Mouse (Mus musculus) heart, embryonic 16.5 days (tissue): ENCODE measurements around the gene Sorbs2. TPM values are rescaled to one million over a fixed set of nuclear protein-coding genes. Genes with fewer than 3 reads are reported as not detected.

Experiments used
- ATAC-seq: fragments of 200-750 bp; cut with Nextera tagmentation; replicated peaks from 2 replicates; pipeline ENCODE4 v1.8.0; 2017; ENCODE audit warnings: moderate number of reproducible peaks; ENCODE audit not compliant: insufficient read depth, low FRiP score; ENCODE audit errors: extremely low read depth
- H3K27ac ChIP-seq: fragments of 300-500 bp; sonication (generic); 2 replicates; pipeline ENCODE4 v1.5.1; 2014; ENCODE audit warnings: mild to moderate bottlenecking, low read length, control low read depth, moderate library complexity
- H3K27me3 ChIP-seq: fragments of 300-500 bp; sonication (generic); 2 replicates; pipeline ENCODE4 v1.6.1; 2014; ENCODE audit warnings: low read length, mixed read lengths; ENCODE audit not compliant: control insufficient read depth, insufficient read depth
- H3K36me3 ChIP-seq: fragments of 300-500 bp; sonication (generic); 2 replicates; pipeline ENCODE4 v1.6.1; 2014; ENCODE audit not compliant: control insufficient read depth, insufficient read depth
- H3K4me1 ChIP-seq: fragments of 300-500 bp; sonication (generic); 2 replicates; pipeline ENCODE4 v1.6.1; 2014; ENCODE audit warnings: low read length, mixed read lengths; ENCODE audit not compliant: control insufficient read depth, insufficient read depth
- H3K4me2 ChIP-seq: fragments of 300-500 bp; sonication (generic); 2 replicates; pipeline ENCODE4 v1.6.1; 2014; ENCODE audit warnings: low read depth, mild to moderate bottlenecking, control low read depth, low read length
- H3K4me3 ChIP-seq: fragments of 300-500 bp; sonication (generic); 2 replicates; pipeline ENCODE4 v1.5.1; 2014; ENCODE audit warnings: mild to moderate bottlenecking, control low read depth, low read length
- H3K9ac ChIP-seq: fragments of 300-500 bp; sonication (generic); 2 replicates; pipeline ENCODE4 v1.6.1; 2014; ENCODE audit warnings: low read length, control low read depth
- H3K9me3 ChIP-seq: fragments of 300-500 bp; sonication (generic); replicated peaks from 2 replicates; pipeline ENCODE4 v1.6.1; 2016; ENCODE audit warnings: low read length; ENCODE audit not compliant: control insufficient read depth
- WGBS: fragments of 180-500 bp; shearing (Covaris S2); extraction: QIAGEN DNeasy Blood & Tissue Kit; methylation state at CpG from one replicate; pipeline ENCODE4 v1.1.7; 2014; 5-methylcytosine and 5-hydroxymethylcytosine counted together
- polyA plus RNA-seq: library from polyadenylated mRNA; unstranded; fragments of >200 nt; fragmentation: Nextera tagmentation; extraction: Ambion mirVana; gene quantifications from 2 replicates; pipeline ENCODE4 v1.2.1, GENCODE M21; 2015

The Sorbs2 gene
- polyA plus RNA-seq, 1 experiment from 2014 or later: 316 TPM

GRCm38 (mm10) chr8:45605419-45605818 is 97.8 kb downstream of the Sorbs2 start:
- no peak for ATAC-seq

GRCm38 (mm10) chr8:45607012-45607411 is 99.4 kb downstream of the Sorbs2 start:
- H3K9me3 ChIP-seq: no peaks in the 10 kb centered on the region
- 22% methylated on average over 6 of the region's 6 CpGs for WGBS
- H3K27me3 ChIP-seq: no peaks in the 10 kb centered on the region
- no peak overlapping the region for H3K4me2 ChIP-seq
- H3K4me3 ChIP-seq: no peak overlapping the region
- H3K4me1 ChIP-seq: peaks cover 15% of the 10 kb centered on the region
- no peak overlapping the region for H3K9ac ChIP-seq
- peak overlapping the region; percentile 78 for H3K27ac ChIP-seq
- ATAC-seq: peak; percentile 83
- no peaks in the 10 kb centered on the region for H3K36me3 ChIP-seq

More at GRCm38 (mm10) chr8:45605419-45605818, 97.8 kb downstream of the Sorbs2 start:
- 85% methylated on average over 1 of the region's 1 CpGs for WGBS
- Histone ChIP-seq H3K4me1 (peaks cover 16% of the 10 kb centered on the region), H3K27me3 (no peaks in the 10 kb centered on the region), H3K27ac (no peak overlapping the region), H3K9ac (no peak overlapping the region), H3K9me3 (no peaks in the 10 kb centered on the region), H3K4me2 (no peak overlapping the region), H3K4me3 (no peak overlapping the region), H3K36me3 (no peaks in the 10 kb centered on the region)

GRCm38 (mm10) chr8:45608413-45608812 is 100.8 kb downstream of the Sorbs2 start:
- H3K9me3 ChIP-seq: no peaks in the 10 kb centered on the region
- H3K4me2 ChIP-seq: no peak overlapping the region
- H3K27ac ChIP-seq: no peak overlapping the region
- H3K36me3 ChIP-seq: no peaks in the 10 kb centered on the region
- H3K4me3 ChIP-seq: no peak overlapping the region
- ATAC-seq: no peak
- peaks cover 9% of the 10 kb centered on the region for H3K4me1 ChIP-seq
- H3K9ac ChIP-seq: no peak overlapping the region
- no peaks in the 10 kb centered on the region for H3K27me3 ChIP-seq
- WGBS: 86% methylated on average over 6 of the region's 6 CpGs

GRCm38 (mm10) chr8:45610426-45611215 is 103.0 kb downstream of the Sorbs2 start:
- Histone ChIP-seq H3K9ac (0 out of 2 replicates have a peak overlapping the region, but pooled peaks have one; percentile 30), H3K4me3 (no peak overlapping the region), H3K36me3 (no peaks in the 10 kb centered on the region), H3K9me3 (no peaks in the 10 kb centered on the region), H3K4me2 (peak overlapping the region; percentile 9; the same call in 1 of the 2 replicates), H3K4me1 (peaks cover 9% of the 10 kb centered on the region), H3K27me3 (no peaks in the 10 kb centered on the region), H3K27ac (peak overlapping the region; percentile 43)
- no peak for ATAC-seq
- WGBS: 20% methylated on average over 7 of the region's 7 CpGs

- WGBS: 58% methylated on average over 1 of the region's 1 CpGs
Measured at GRCm38 (mm10) chr8:45611320-45611719, 103.7 kb downstream of the Sorbs2 start.

GRCm38 (mm10) chr8:45614610-45615009 is 107.0 kb downstream of the Sorbs2 start:
- no peak overlapping the region for H3K9ac ChIP-seq
- no peaks in the 10 kb centered on the region for H3K36me3 ChIP-seq
- no peak overlapping the region for H3K4me3 ChIP-seq
- WGBS: 52% methylated on average over 5 of the region's 5 CpGs
- H3K27ac ChIP-seq: no peak overlapping the region
- H3K27me3 ChIP-seq: no peaks in the 10 kb centered on the region
- peaks cover 9% of the 10 kb centered on the region for H3K4me1 ChIP-seq
- no peak overlapping the region for H3K4me2 ChIP-seq
- no peak for ATAC-seq
- H3K9me3 ChIP-seq: no peaks in the 10 kb centered on the region

More at GRCm38 (mm10) chr8:45611320-45611719, 103.7 kb downstream of the Sorbs2 start:
- Histone ChIP-seq H3K4me2 (no peak overlapping the region), H3K4me1 (peaks cover 9% of the 10 kb centered on the region), H3K27me3 (no peaks in the 10 kb centered on the region), H3K36me3 (no peaks in the 10 kb centered on the region), H3K9me3 (no peaks in the 10 kb centered on the region), H3K9ac (no peak overlapping the region), H3K4me3 (no peak overlapping the region), H3K27ac (no peak overlapping the region)
- ATAC-seq: no peak

GRCm38 (mm10) chr8:45615050-45615449 is 107.5 kb downstream of the Sorbs2 start:
- peaks cover 9% of the 10 kb centered on the region for H3K4me1 ChIP-seq
- H3K27ac ChIP-seq: peak overlapping the region; percentile 19
- peak overlapping the region; percentile 39 for H3K4me2 ChIP-seq
- ATAC-seq: 0 out of 2 replicates have a peak, but pooled peaks have one; percentile 31
- no peaks in the 10 kb centered on the region for H3K36me3 ChIP-seq
- no peaks in the 10 kb centered on the region for H3K27me3 ChIP-seq
- WGBS: 10% methylated on average over 9 of the region's 9 CpGs
- no peaks in the 10 kb centered on the region for H3K9me3 ChIP-seq
- no peak overlapping the region for H3K4me3 ChIP-seq
- no peak overlapping the region for H3K9ac ChIP-seq

- Histone ChIP-seq H3K4me2 (peak overlapping the region; percentile 39), H3K27ac (no peak overlapping the region; the same call in 1 of the 2 replicates), H3K9ac (no peak overlapping the region), H3K4me1 (peaks cover 6% of the 10 kb centered on the region), H3K36me3 (no peaks in the 10 kb centered on the region), H3K9me3 (no peaks in the 10 kb centered on the region), H3K27me3 (no peaks in the 10 kb centered on the region), H3K4me3 (no peak overlapping the region)
- WGBS: 40% methylated on average over 7 of the region's 7 CpGs
- peak; percentile 52 for ATAC-seq
Measured at GRCm38 (mm10) chr8:45615551-45615950, 108.0 kb downstream of the Sorbs2 start.

- Histone ChIP-seq H3K4me2 (no peak overlapping the region), H3K9me3 (no peaks in the 10 kb centered on the region), H3K27me3 (no peaks in the 10 kb centered on the region), H3K4me1 (no peaks in the 10 kb centered on the region), H3K36me3 (no peaks in the 10 kb centered on the region), H3K27ac (no peak overlapping the region), H3K4me3 (no peak overlapping the region), H3K9ac (no peak overlapping the region)
- ATAC-seq: no peak
- 69% methylated on average over 15 of the region's 15 CpGs for WGBS
Measured at GRCm38 (mm10) chr8:45621576-45622178, 114.1 kb downstream of the Sorbs2 start.
